Mouse (Mus musculus): ENCODE data around the gene Zfp784.

The Zfp784 gene

DNA sequence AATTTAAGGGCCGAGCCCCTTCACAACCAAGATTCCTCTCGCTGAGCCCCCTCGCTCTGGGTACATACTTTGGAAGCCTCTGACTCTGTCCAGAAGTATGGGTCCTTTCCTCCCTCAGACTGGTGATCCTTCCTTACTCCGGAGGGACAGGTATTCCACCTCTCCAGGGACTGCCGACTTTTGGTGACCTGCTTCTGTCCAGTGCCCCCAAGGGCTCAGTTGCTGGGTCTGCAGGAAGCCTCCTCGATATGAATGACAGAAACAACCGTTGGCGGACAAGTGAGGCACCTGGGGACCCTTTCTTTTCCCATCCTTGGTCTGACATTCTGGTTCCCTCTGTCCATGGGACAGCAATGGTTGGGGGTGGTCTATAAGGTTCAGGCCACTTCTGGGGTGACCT lies 19.1 kb upstream of the Zfp784 start:
- peak; percentile 61 for DNase-seq

GRCm38 (mm10) chr7:5056651-5057263 lies 18.5 kb upstream of the Zfp784 start:
- peak; percentile 72 for DNase-seq

DNA sequence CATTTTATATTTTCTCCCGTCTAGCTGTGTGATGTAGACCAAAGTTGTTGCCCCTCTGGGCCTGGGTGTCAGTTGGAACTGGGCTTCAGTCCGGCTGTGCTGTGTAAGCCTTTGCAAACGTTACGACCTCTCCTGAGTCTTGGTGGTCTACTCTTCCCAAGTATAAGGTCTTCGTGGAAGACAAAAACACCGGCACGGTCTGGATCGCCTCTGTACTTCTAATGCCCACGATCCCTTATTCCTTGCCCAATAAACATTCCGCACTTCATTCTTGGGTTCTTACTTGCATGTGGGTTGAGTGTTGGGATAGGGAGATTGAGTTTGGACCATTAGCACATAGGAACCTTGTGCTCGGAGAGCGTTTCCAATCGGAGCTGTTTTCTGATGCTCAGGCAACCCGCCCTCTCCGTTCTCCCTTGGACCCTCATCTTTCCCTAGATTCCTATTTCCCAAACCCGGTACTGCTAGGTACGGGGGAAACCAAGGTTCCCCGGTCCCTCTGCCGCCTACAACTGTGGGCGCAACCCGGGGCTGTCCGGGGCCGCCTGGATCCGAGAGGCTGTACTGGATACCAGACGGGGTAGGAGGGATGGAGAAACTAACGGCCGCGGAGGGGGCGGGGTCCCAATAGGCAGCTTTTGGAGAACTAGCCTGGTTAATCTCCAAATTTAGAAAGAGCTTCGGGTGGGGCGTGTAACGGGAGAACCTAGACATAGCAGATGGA lies 15.4 kb upstream of the Zfp784 start:
- DNase-seq: peak; percentile 54

- DNase-seq: peak; percentile 54
Observed at GRCm38 (mm10) chr7:5052931-5053343, 14.7 kb upstream of the Zfp784 start.

- peak; percentile 52 for DNase-seq
Observed at GRCm38 (mm10) chr7:5052438-5052837, 14.2 kb upstream of the Zfp784 start.

DNA sequence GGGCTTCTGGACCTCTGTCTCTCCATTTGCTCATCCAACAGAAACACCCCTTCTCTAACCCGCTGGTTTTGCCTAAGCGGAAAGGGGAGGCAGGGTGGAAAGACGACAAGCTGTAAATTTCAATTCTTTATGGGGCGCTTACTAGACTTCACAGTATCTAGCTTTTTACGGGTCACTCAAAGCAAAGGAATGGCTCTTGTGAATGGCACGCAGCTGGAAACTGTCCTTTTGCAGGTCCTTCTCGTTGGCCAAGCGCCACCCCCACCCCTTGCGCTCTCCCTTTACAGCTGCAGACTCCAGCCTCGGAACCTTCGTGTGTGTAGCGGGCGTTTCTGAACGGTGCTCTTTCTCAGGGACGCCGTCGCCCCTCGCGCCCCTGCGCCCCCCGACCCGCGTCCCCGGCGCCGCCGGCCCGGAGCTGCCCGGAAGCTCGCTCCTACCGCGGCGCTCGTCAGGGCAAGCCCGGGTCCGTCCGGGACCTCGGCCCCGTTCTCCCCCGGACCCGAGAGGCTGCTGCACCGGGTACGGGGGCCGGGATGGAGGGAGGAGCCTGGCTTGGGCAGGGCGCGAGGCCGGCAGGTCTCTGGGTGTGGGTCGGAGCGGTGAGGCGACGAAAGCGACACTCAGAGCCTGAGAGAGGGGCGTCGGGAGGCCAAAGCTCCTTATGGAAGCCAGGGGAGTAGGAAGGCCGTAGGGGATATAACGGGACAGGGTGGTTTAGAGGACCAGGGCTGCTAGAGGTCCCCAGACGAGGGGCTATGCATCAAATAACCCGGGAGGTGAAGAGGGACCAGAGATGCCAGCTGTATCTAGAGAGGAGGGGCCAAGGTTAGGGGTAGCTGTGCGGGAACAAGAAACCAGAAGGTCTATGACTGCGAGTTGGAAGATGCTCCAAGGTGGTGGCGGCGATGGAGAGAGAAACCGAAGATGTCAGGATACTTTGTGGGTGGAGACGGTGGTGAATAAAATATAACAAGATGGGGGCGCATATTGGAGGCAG lies 13.2 kb upstream of the Zfp784 start, which contains the start of gene Zfp580:
Zfp580 (plus strand) TSS at position 346 of the 1,000 bp plus-strand sequence.
- DNase-seq: peak; percentile 82

DNA sequence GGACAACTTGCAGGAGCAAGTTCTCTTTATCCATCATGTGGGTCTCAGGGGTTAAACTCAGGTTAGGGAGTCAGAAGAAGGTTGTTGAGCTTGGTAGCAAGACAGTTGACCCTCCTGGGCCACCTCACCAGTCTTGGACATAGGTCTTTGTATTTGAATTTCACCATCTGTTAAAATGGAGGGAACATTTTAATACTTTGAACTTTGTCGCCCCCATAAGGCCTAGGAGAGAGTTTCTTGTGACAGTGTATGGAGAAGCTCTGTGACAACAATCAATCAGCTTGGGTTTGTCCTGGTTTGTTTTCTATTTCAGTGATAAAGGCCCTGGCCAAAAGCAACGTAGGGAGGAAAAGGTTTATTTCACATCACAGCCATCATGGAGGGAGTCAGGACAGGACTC lies 9.1 kb upstream of the Zfp784 start:
- DNase-seq: peak; percentile 73

DNA sequence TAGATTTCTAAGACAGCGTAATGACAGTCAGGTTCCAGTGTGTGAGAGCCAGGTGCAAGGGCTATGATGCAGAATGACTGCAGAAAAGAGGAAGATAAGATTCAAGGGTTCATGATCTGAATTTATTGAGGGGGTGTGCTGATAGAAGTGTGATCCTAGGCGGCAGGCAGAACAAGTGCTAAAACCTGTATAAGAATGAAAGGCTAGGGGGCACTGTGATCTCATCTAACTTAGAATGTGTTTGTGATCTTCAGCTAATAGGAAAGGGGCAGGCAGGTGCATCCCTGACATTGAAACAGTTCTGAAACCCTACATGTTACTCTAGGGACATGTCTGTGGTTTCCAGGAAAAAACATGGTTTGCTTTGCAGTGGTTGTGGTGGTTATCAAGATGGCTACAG lies 7.9 kb upstream of the Zfp784 start:
- DNase-seq: no peak

DNA sequence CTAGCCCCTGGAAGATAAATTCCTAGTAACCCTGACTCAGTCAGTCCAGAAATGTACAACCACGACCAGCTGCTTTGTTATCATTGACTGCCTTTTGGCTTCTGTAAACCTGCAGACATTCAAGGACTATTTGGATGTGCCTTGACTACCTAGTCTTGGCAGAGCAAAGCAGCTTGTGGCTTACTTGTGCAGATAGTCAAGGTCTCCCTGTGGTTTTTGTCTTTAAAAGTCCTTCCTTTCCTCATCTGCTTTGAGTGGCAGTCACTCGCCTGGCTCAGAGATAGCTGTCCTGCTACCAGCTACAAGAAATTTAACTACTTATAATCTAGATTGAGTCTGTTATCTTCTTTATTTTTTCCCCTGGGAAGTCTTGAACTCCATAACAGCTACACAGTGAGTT lies 6.7 kb upstream of the Zfp784 start:
- DNase-seq: no peak

- no peak for DNase-seq
Observed at GRCm38 (mm10) chr7:5038940-5039339, 694 bp upstream of the Zfp784 start.

DNA sequence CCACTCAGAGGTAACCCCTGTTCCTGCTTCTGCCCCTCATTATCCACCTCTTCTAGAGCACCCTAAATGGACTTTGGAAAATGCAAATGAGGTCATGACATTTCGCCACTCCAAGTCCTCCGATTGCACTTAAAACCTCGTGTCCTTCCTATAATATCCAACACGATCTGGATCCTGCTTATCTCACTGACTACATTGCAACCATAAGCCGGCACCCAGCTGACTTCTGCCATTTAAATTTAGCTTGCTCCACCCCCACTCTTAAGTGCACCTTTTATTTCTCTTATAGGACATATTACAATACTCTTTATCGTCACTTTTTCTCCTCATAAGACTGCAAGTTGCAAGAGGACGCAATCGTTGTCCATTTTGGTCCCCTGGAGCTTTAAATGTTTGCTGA lies 779 bp downstream of the Zfp784 start:
- no peak for DNase-seq

GRCm38 (mm10) chr7:5037026-5037425 lies 1.2 kb downstream of the Zfp784 start:
- DNase-seq: peak; percentile 51

- DNase-seq: no peak
Observed at GRCm38 (mm10) chr7:5036136-5036535, 2.1 kb downstream of the Zfp784 start.

DNA sequence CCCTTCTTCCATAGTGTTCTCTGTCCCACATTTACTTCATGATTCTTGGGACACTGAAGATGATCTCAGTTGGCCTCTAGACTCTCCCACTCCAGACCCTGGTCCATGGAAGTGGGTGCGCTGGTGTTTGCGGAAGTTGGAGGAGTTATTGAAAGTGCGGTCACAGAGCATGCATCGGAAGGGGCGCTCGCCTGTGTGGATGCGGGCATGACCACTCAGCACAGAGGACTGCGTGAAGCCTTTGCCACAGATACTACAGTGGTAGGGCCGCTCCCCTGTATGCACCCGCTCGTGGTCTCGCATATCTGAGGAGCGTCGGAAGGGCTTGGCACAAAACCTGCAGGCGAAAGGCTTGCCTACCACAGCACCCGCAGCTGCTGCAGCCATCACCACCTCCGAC lies 2.6 kb downstream of the Zfp784 start:
- no peak for DNase-seq

GRCm38 (mm10) chr7:5033818-5034217 lies 4.4 kb downstream of the Zfp784 start, which contains the start of gene 4632433K11Rik:
TSS of gene 4632433K11Rik (plus strand) at chr7:5034118.
- DNase-seq: no peak

DNA sequence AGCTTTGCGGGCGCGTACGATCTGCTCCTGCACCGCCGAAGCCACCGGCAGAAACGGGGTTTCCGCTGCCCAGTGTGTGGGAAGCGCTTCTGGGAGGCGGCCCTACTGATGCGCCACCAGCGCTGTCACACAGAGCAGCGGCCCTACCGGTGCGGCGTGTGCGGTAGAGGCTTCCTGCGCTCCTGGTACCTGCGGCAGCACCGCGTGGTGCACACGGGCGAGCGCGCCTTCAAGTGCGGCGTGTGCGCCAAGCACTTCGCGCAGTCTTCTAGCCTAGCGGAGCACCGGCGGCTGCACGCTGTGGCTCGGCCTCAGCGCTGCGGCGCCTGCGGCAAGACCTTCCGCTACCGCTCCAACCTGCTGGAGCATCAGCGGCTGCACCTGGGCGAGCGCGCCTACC lies 6.8 kb downstream of the Zfp784 start:
- no peak for DNase-seq

- no peak for DNase-seq
Observed at GRCm38 (mm10) chr7:5030554-5031275, 7.5 kb downstream of the Zfp784 start.

DNA sequence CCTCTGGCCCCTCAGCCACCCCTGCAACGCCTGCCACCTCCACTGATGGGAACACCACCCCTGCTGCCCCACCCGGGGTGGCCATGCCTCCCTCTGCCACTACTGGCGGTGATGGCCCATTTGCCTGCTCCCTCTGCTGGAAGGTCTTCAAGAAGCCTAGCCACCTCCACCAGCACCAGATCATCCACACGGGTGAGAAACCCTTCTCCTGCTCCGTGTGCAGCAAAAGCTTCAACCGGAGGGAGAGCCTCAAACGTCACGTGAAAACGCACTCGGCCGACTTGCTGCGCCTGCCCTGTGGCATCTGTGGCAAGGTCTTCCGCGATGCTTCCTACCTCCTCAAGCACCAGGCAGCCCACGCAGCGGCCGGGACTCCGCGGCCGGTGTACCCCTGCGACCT lies 8.3 kb downstream of the Zfp784 start:
- no peak for DNase-seq

- no peak for DNase-seq
Observed at GRCm38 (mm10) chr7:5029543-5029942, 8.7 kb downstream of the Zfp784 start.

- no peak for DNase-seq
Observed at GRCm38 (mm10) chr7:5021197-5021596, 17.0 kb downstream of the Zfp784 start.

- peak; percentile 74 for DNase-seq
Observed at GRCm38 (mm10) chr7:5020685-5021084, 17.6 kb downstream of the Zfp784 start.

GRCm38 (mm10) chr7:5020000-5020681 lies 18.1 kb downstream of the Zfp784 start, which contains the start of the genes Zfp865 and Ccdc106:
TSS of gene Zfp865 (plus strand) at chr7:5020376.
TSS of gene Ccdc106 (plus strand) at chr7:5020553.
- DNase-seq: peak; percentile 98

Data from cerebellum, adult 9-10 months (tissue).